Mouse (Mus musculus): ENCODE results near the gene Cdkn1a. TPM values are rescaled to one million over a fixed set of nuclear protein-coding genes. Genes with fewer than 3 reads are reported as not detected.

Cdkn1a gene
- polyA plus RNA-seq, 1 experiment = 7.6 TPM

GRCm38 (mm10) chr17:29113591-29114352 is 23.0 kb downstream of the Cdkn1a start, which contains the start of gene Rab44:
TSS of gene Rab44 (plus strand) at chr17:29114145.
- no peak for DNase-seq (ENCODE audit: low read depth in 1 of 2, low spot score in 2 of 2)
- H3K4me3 ChIP-seq (ENCODE audit: extremely low read depth, insufficient read depth, insufficient read length) = no peak within 1 kb of the TSS

GRCm38 (mm10) chr17:29116023-29116422 is 25.2 kb downstream of the Cdkn1a start:
- DNase-seq (ENCODE audit: low read depth in 1 of 2, low spot score in 2 of 2) = no peak
- H3K4me3 ChIP-seq (ENCODE audit: extremely low read depth, insufficient read depth, insufficient read length) = no peak overlapping the region
- WGBS = 66% methylated on average over 12 of the region's 12 CpGs
- H3K4me1 ChIP-seq (ENCODE audit: control insufficient read depth, insufficient read depth, insufficient read length) = peaks cover 2% of the 10 kb centered on the region; the same call in 1 of the 2 replicates
- H3K36me3 ChIP-seq (ENCODE audit: control insufficient read depth, insufficient read depth, low read length) = no peaks in the 10 kb centered on the region
- no peaks in the 10 kb centered on the region for H3K27me3 ChIP-seq (ENCODE audit: control insufficient read depth, insufficient read depth, low read length)
- H3K27ac ChIP-seq (ENCODE audit: insufficient read depth, low read length) = no peak overlapping the region
- TF ChIP-seq CTCF (IDR thresholded peaks at IDR 0.05; ENCODE audit: extremely low read depth, insufficient read depth, insufficient read length, insufficient replicate concordance) (no peak), POLR2A (IDR thresholded peaks at IDR 0.05; ENCODE audit: low read depth, low read length) (no peak)

More at GRCm38 (mm10) chr17:29113591-29114352, 23.0 kb downstream of the Cdkn1a start, which contains the start of gene Rab44:
- H3K27ac ChIP-seq (ENCODE audit: insufficient read depth, low read length) = no peak within 1 kb of the TSS
- 71% methylated on average over 13 of the region's 13 CpGs for WGBS
- no peaks in the 10 kb centered on the region for H3K27me3 ChIP-seq (ENCODE audit: control insufficient read depth, insufficient read depth, low read length)
- H3K36me3 ChIP-seq (ENCODE audit: control insufficient read depth, insufficient read depth, low read length) = no peaks in the 10 kb centered on the region
- H3K4me1 ChIP-seq (ENCODE audit: control insufficient read depth, insufficient read depth, insufficient read length) = peaks cover 2% of the 10 kb centered on the region; the same call in 1 of the 2 replicates
- no peak for TF ChIP-seq POLR2A (IDR thresholded peaks at IDR 0.05; ENCODE audit: low read depth, low read length)
- no peak for TF ChIP-seq CTCF (IDR thresholded peaks at IDR 0.05; ENCODE audit: extremely low read depth, insufficient read depth, insufficient read length, insufficient replicate concordance)

- Histone ChIP-seq H3K27me3 (ENCODE audit: control insufficient read depth, insufficient read depth, low read length) (no peaks in the 10 kb centered on the region), H3K4me1 (ENCODE audit: control insufficient read depth, insufficient read depth, insufficient read length) (no peaks in the 10 kb centered on the region), H3K4me3 (ENCODE audit: extremely low read depth, insufficient read depth, insufficient read length) (no peak overlapping the region), H3K27ac (ENCODE audit: insufficient read depth, low read length) (no peak overlapping the region), H3K36me3 (ENCODE audit: control insufficient read depth, insufficient read depth, low read length) (no peaks in the 10 kb centered on the region)
- no peak for TF ChIP-seq POLR2A (IDR thresholded peaks at IDR 0.05; ENCODE audit: low read depth, low read length)
- no peak for TF ChIP-seq CTCF (IDR thresholded peaks at IDR 0.05; ENCODE audit: extremely low read depth, insufficient read depth, insufficient read length, insufficient replicate concordance)
- WGBS = 89% methylated on average over 8 of the region's 8 CpGs
- no peak for DNase-seq (ENCODE audit: low read depth in 1 of 2, low spot score in 2 of 2)
Measured at GRCm38 (mm10) chr17:29117006-29117648, 26.4 kb downstream of the Cdkn1a start.

GRCm38 (mm10) chr17:29118057-29118456 is 27.3 kb downstream of the Cdkn1a start:
- TF ChIP-seq POLR2A (IDR thresholded peaks at IDR 0.05; ENCODE audit: low read depth, low read length) (no peak), CTCF (IDR thresholded peaks at IDR 0.05; ENCODE audit: extremely low read depth, insufficient read depth, insufficient read length, insufficient replicate concordance) (no peak)
- 75% methylated on average over 5 of the region's 5 CpGs for WGBS
- Histone ChIP-seq H3K27me3 (ENCODE audit: control insufficient read depth, insufficient read depth, low read length) (no peaks in the 10 kb centered on the region), H3K36me3 (ENCODE audit: control insufficient read depth, insufficient read depth, low read length) (no peaks in the 10 kb centered on the region), H3K4me3 (ENCODE audit: extremely low read depth, insufficient read depth, insufficient read length) (no peak overlapping the region), H3K27ac (ENCODE audit: insufficient read depth, low read length) (no peak overlapping the region), H3K4me1 (ENCODE audit: control insufficient read depth, insufficient read depth, insufficient read length) (no peaks in the 10 kb centered on the region)
- no peak for DNase-seq (ENCODE audit: low read depth in 1 of 2, low spot score in 2 of 2)

GRCm38 (mm10) chr17:29120666-29121065 is 29.9 kb downstream of the Cdkn1a start:
- TF ChIP-seq CTCF (IDR thresholded peaks at IDR 0.05; ENCODE audit: extremely low read depth, insufficient read depth, insufficient read length, insufficient replicate concordance) (no peak), POLR2A (IDR thresholded peaks at IDR 0.05; ENCODE audit: low read depth, low read length) (no peak)
- Histone ChIP-seq H3K4me3 (ENCODE audit: extremely low read depth, insufficient read depth, insufficient read length) (no peak overlapping the region), H3K27me3 (ENCODE audit: control insufficient read depth, insufficient read depth, low read length) (no peaks in the 10 kb centered on the region), H3K4me1 (ENCODE audit: control insufficient read depth, insufficient read depth, insufficient read length) (no peaks in the 10 kb centered on the region), H3K36me3 (ENCODE audit: control insufficient read depth, insufficient read depth, low read length) (no peaks in the 10 kb centered on the region), H3K27ac (ENCODE audit: insufficient read depth, low read length) (no peak overlapping the region)
- no peak for DNase-seq (ENCODE audit: low read depth in 1 of 2, low spot score in 2 of 2)
- 89% methylated on average over 12 of the region's 12 CpGs for WGBS

GRCm38 (mm10) chr17:29122817-29123216 is 32.0 kb downstream of the Cdkn1a start:
- Histone ChIP-seq H3K27me3 (ENCODE audit: control insufficient read depth, insufficient read depth, low read length) (no peaks in the 10 kb centered on the region), H3K4me1 (ENCODE audit: control insufficient read depth, insufficient read depth, insufficient read length) (no peaks in the 10 kb centered on the region), H3K36me3 (ENCODE audit: control insufficient read depth, insufficient read depth, low read length) (no peaks in the 10 kb centered on the region), H3K4me3 (ENCODE audit: extremely low read depth, insufficient read depth, insufficient read length) (no peak overlapping the region), H3K27ac (ENCODE audit: insufficient read depth, low read length) (no peak overlapping the region)
- no peak for TF ChIP-seq POLR2A (IDR thresholded peaks at IDR 0.05; ENCODE audit: low read depth, low read length)
- no peak for TF ChIP-seq CTCF (IDR thresholded peaks at IDR 0.05; ENCODE audit: extremely low read depth, insufficient read depth, insufficient read length, insufficient replicate concordance)
- 87% methylated on average over 6 of the region's 6 CpGs for WGBS
- DNase-seq (ENCODE audit: low read depth in 1 of 2, low spot score in 2 of 2) = no peak

Data from spleen, adult 2 months (tissue).